Mouse (Mus musculus) neural tube, embryonic 11.5 days (tissue): Measurements from ENCODE around the gene P4htm. TPM values are rescaled to one million over a fixed set of nuclear protein-coding genes. Genes with fewer than 3 reads are reported as not detected.

Source experiments
- ATAC-seq: fragments of 200-750 bp; cut with Nextera tagmentation; 2 replicates; pipeline ENCODE4 v1.8.0; 2017; ENCODE audit warnings: moderate number of reproducible peaks, mild to moderate bottlenecking, moderate TSS enrichment, moderate library complexity; ENCODE audit not compliant: insufficient read depth, low FRiP score, low TSS enrichment
- DNase-seq: peaks from one replicate; pipeline ENCODE4 v3.0.0-alpha.2; 2015; ENCODE audit warnings: low spot score
- H3K27ac ChIP-seq: fragments of 300-500 bp; sonication (generic); 2 replicates; pipeline ENCODE4 v1.5.1; 2014; ENCODE audit warnings: low read depth, mild to moderate bottlenecking, low read length
- H3K27me3 ChIP-seq: fragments of 300-500 bp; sonication (generic); 2 replicates; pipeline ENCODE4 v1.6.1; 2014; ENCODE audit warnings: mild to moderate bottlenecking, low read length, mixed read lengths; ENCODE audit not compliant: control insufficient read depth, insufficient read depth
- H3K36me3 ChIP-seq: fragments of 300-500 bp; sonication (generic); 2 replicates; pipeline ENCODE4 v1.6.1; 2014; ENCODE audit warnings: mild to moderate bottlenecking, low read length, moderate library complexity, mixed read lengths; ENCODE audit not compliant: control insufficient read depth, insufficient read depth
- H3K4me1 ChIP-seq: fragments of 300-500 bp; sonication (generic); 2 replicates; pipeline ENCODE4 v1.6.1; 2014; ENCODE audit warnings: low read length, mixed read lengths; ENCODE audit not compliant: control insufficient read depth, insufficient read depth
- H3K4me2 ChIP-seq: fragments of 300-500 bp; sonication (generic); 2 replicates; pipeline ENCODE4 v1.6.1; 2014; ENCODE audit warnings: low read depth, mild to moderate bottlenecking, moderate library complexity
- H3K4me3 ChIP-seq: fragments of 300-500 bp; sonication (generic); 2 replicates; pipeline ENCODE4 v1.5.1; 2014; ENCODE audit warnings: low read depth, low read length
- H3K9ac ChIP-seq: fragments of 300-500 bp; sonication (generic); 2 replicates; pipeline ENCODE4 v1.6.1; 2014; ENCODE audit warnings: mild to moderate bottlenecking, low read length
- H3K9me3 ChIP-seq: fragments of 300-500 bp; sonication (generic); 2 replicates; pipeline ENCODE4 v1.6.1; 2016; ENCODE audit warnings: low read length; ENCODE audit not compliant: control insufficient read depth
- WGBS: fragments of 180-500 bp; shearing (Covaris S2); extraction: QIAGEN DNeasy Blood & Tissue Kit; methylation state at CpG from one replicate; pipeline ENCODE4 v1.1.7; 2014; 5-methylcytosine and 5-hydroxymethylcytosine counted together
- polyA plus RNA-seq: library from polyadenylated mRNA; unstranded; fragments of >200 nt; fragmentation: Nextera tagmentation; extraction: Ambion mirVana; gene quantifications from 2 replicates; pipeline ENCODE4 v1.2.1, GENCODE M21; 2014

P4htm gene
- polyA plus RNA-seq, 1 experiment from 2014 or later, result 11.7 TPM

- H3K4me1 ChIP-seq, result peaks cover 24% of the 10 kb centered on the region
- H3K27ac ChIP-seq, result no peak overlapping the region
- ATAC-seq, result no peak
- H3K4me2 ChIP-seq, result no peak overlapping the region
- H3K9me3 ChIP-seq, result no peaks in the 10 kb centered on the region
- H3K27me3 ChIP-seq, result no peaks in the 10 kb centered on the region
- H3K36me3 ChIP-seq, result no peaks in the 10 kb centered on the region
- no peak overlapping the region for H3K4me3 ChIP-seq
- DNase-seq, result no peak
- 82% methylated on average over 5 of the region's 5 CpGs for WGBS
- H3K9ac ChIP-seq, result no peak overlapping the region
These were observed 8.2 kb downstream of the P4htm start for GRCm38 (mm10) chr9:108589229-108589628.

GRCm38 (mm10) chr9:108587571-108588180 lies 9.8 kb downstream of the P4htm start:
- H3K27me3 ChIP-seq, result no peaks in the 10 kb centered on the region

GRCm38 (mm10) chr9:108579344-108579690 lies 18.1 kb downstream of the P4htm start:
- ATAC-seq, result peak; percentile 7
- 67% methylated on average over 5 of the region's 5 CpGs for WGBS
- Histone ChIP-seq H3K4me2 (peak overlapping the region; percentile 76), H3K9ac (peak overlapping the region; percentile 69), H3K27me3 (no peaks in the 10 kb centered on the region), H3K9me3 (no peaks in the 10 kb centered on the region), H3K4me3 (peak overlapping the region; percentile 74), H3K4me1 (peaks cover 18% of the 10 kb centered on the region), H3K36me3 (peaks cover 8% of the 10 kb centered on the region), H3K27ac (peak overlapping the region; percentile 95)
- DNase-seq, result no peak

More at GRCm38 (mm10) chr9:108587571-108588180, 9.8 kb downstream of the P4htm start:
- 0% methylated on average over 14 of the region's 14 CpGs for WGBS
- peak overlapping the region; percentile 53 for H3K9ac ChIP-seq
- H3K27ac ChIP-seq, result peak overlapping the region; percentile 95
- peaks cover 24% of the 10 kb centered on the region for H3K4me1 ChIP-seq
- H3K9me3 ChIP-seq, result no peaks in the 10 kb centered on the region
- peak overlapping the region; percentile 7; the same call in 1 of the 2 replicates for H3K4me3 ChIP-seq
- H3K4me2 ChIP-seq, result peak overlapping the region; percentile 51
- DNase-seq, result peak; percentile 91
- no peaks in the 10 kb centered on the region for H3K36me3 ChIP-seq
- ATAC-seq, result peak; percentile 98

- H3K9me3 ChIP-seq, result no peaks in the 10 kb centered on the region
- peak within 1 kb of the TSS; percentile 88 for H3K9ac ChIP-seq
- no peaks in the 10 kb centered on the region for H3K27me3 ChIP-seq
- DNase-seq (peak; percentile 96), ATAC-seq (peak; percentile 95)
- 4% methylated on average over 50 of the region's 51 CpGs for WGBS
- peak within 1 kb of the TSS; percentile 76 for H3K4me2 ChIP-seq
- H3K27ac ChIP-seq, result peak within 1 kb of the TSS; percentile 95
- peak within 1 kb of the TSS; percentile 74 for H3K4me3 ChIP-seq
- peaks cover 10% of the 10 kb centered on the region for H3K36me3 ChIP-seq
- H3K4me1 ChIP-seq, result peaks cover 24% of the 10 kb centered on the region
These were observed 18.7 kb downstream of the P4htm start, which contains the start of gene Wdr6 for GRCm38 (mm10) chr9:108578545-108579343. Wdr6 (minus strand) TSS chr9:108578739.

- ATAC-seq (peak; percentile 57), DNase-seq (peak; percentile 47)
- Histone ChIP-seq H3K9ac (peak overlapping the region; percentile 88), H3K9me3 (no peaks in the 10 kb centered on the region), H3K4me2 (peak overlapping the region; percentile 76), H3K36me3 (peaks cover 14% of the 10 kb centered on the region), H3K4me1 (peaks cover 25% of the 10 kb centered on the region), H3K27me3 (no peaks in the 10 kb centered on the region), H3K4me3 (peak overlapping the region; percentile 74), H3K27ac (peak overlapping the region; percentile 95)
- under 1% methylated on average over 24 of the region's 24 CpGs for WGBS
These were observed 19.4 kb downstream of the P4htm start for GRCm38 (mm10) chr9:108577934-108578544.

GRCm38 (mm10) chr9:108577025-108577424 lies 20.4 kb downstream of the P4htm start:
- peak overlapping the region; percentile 88 for H3K9ac ChIP-seq
- 67% methylated on average over 6 of the region's 6 CpGs for WGBS
- DNase-seq, result no peak
- peak overlapping the region; percentile 74 for H3K4me3 ChIP-seq
- no peak for ATAC-seq
- H3K4me1 ChIP-seq, result peaks cover 25% of the 10 kb centered on the region
- no peaks in the 10 kb centered on the region for H3K9me3 ChIP-seq
- H3K36me3 ChIP-seq, result peaks cover 20% of the 10 kb centered on the region
- no peak overlapping the region for H3K27ac ChIP-seq
- no peaks in the 10 kb centered on the region for H3K27me3 ChIP-seq
- peak overlapping the region; percentile 76 for H3K4me2 ChIP-seq

GRCm38 (mm10) chr9:108575321-108576297 lies 21.9 kb downstream of the P4htm start:
- H3K4me2 ChIP-seq, result peak overlapping the region; percentile 10; the same call in 1 of the 2 replicates
- no peak overlapping the region for H3K9ac ChIP-seq
- DNase-seq (no peak), ATAC-seq (no peak)
- 85% methylated on average over 37 of the region's 37 CpGs for WGBS
- H3K4me3 ChIP-seq, result no peak overlapping the region
- H3K27me3 ChIP-seq, result no peaks in the 10 kb centered on the region
- H3K9me3 ChIP-seq, result no peaks in the 10 kb centered on the region
- H3K36me3 ChIP-seq, result peaks cover 28% of the 10 kb centered on the region
- H3K4me1 ChIP-seq, result peaks cover 28% of the 10 kb centered on the region
- no peak overlapping the region for H3K27ac ChIP-seq

- Histone ChIP-seq H3K9ac (no peak overlapping the region), H3K27ac (no peak overlapping the region), H3K4me2 (peak overlapping the region; percentile 10; the same call in 1 of the 2 replicates), H3K27me3 (no peaks in the 10 kb centered on the region), H3K9me3 (no peaks in the 10 kb centered on the region), H3K4me3 (no peak overlapping the region), H3K4me1 (peaks cover 34% of the 10 kb centered on the region), H3K36me3 (peaks cover 28% of the 10 kb centered on the region)
- DNase-seq, result no peak
- 88% methylated on average over 12 of the region's 12 CpGs for WGBS
- ATAC-seq, result no peak
These were observed 22.5 kb downstream of the P4htm start for GRCm38 (mm10) chr9:108574921-108575320.
